Mouse (Mus musculus) G1E (cell line): ENCODE results near the gene Ncbp1.

Experiments used
- CTCF ChIP-seq: IDR thresholded peaks from 2 replicates; pipeline ENCODE4 v1.5.1; 2012; ENCODE audit warnings: low read depth, low read length, inconsistent platforms, mixed read lengths
- GATA1 ChIP-seq: IDR thresholded peaks from 2 replicates; pipeline ENCODE4 v1.6.1; 2012; ENCODE audit warnings: borderline replicate concordance, low read length, inconsistent platforms, mixed read lengths
- TAL1 ChIP-seq: conservative IDR thresholded peaks from 2 replicates; pipeline ENCODE4 v1.6.1; 2012; ENCODE audit warnings: low read depth, low read length, inconsistent platforms, mixed read lengths

DNA sequence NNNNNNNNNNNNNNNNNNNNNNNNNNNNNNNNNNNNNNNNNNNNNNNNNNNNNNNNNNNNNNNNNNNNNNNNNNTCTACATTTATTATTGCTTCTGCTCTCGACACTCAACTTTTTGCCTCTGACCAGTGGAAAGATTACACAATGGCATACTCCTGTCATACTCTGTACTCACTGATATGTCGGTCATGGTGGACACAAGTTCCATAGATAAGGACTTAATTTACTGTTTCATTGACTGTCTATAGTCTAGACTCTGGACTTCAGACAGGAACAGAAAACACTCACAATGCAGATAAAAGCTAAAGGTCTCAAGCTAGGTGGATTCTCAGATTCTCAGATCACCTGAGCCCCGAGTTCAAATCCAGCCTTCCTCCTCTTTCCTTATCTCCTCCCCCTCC, 82.7 kb downstream of the Ncbp1 start:
- TF ChIP-seq CTCF (no peak), TAL1 (no peak), GATA1 (no peak)
